Mouse (Mus musculus) MEL (cell line): ENCODE data around the gene Top1. TPM values are rescaled to one million over a fixed set of nuclear protein-coding genes. Genes with fewer than 3 reads are reported as not detected.

Source experiments
- DNase-seq: peaks from one replicate; pipeline ENCODE4 v3.0.0; 2011; ENCODE audit warnings: low read depth, low spot score
- H3K27ac ChIP-seq: 2 replicates; pipeline ENCODE4 v1.5.1; 2012; ENCODE audit warnings: low read depth, mild to moderate bottlenecking, control low read depth, low read length, moderate library complexity; ENCODE audit not compliant: control insufficient read depth
- H3K27me3 ChIP-seq, 2 experiments: fragments of 150-350 bp in 1 of 2; sonication (generic) in 1 of 2; 2 replicates each; pipeline ENCODE4 v1.6.1; 2012; ENCODE audit warnings: low read length in 2 of 2, mild to moderate bottlenecking in 2 of 2, improper control_type of control experiment in 1 of 2, moderate library complexity in 1 of 2; ENCODE audit not compliant: insufficient read depth in 2 of 2, control insufficient read depth in 1 of 2
- H3K36me3 ChIP-seq, 2 experiments: 2 replicates each; pipeline ENCODE4 v1.6.1; 2012 to 2014; ENCODE audit warnings: low read length in 2 of 2, improper control_type of control experiment in 1 of 2, inconsistent platforms in 1 of 2, mild to moderate bottlenecking in 1 of 2; ENCODE audit not compliant: insufficient read depth in 2 of 2, control insufficient read depth in 1 of 2
- H3K4me1 ChIP-seq, 2 experiments: fragments of 150-350 bp in 1 of 2; sonication (generic) in 1 of 2; 2 replicates each; pipeline ENCODE4 v1.6.1; 2012; ENCODE audit warnings: low read length in 2 of 2, improper control_type of control experiment in 1 of 2, mild to moderate bottlenecking in 1 of 2; ENCODE audit not compliant: insufficient read depth in 2 of 2, control insufficient read depth in 1 of 2
- H3K4me3 ChIP-seq, 2 experiments: fragments of 150-350 bp in 1 of 2; sonication (generic) in 1 of 2; 2 replicates each; pipeline ENCODE4 v1.5.1; 2012; ENCODE audit warnings: low read depth in 2 of 2, low read length in 2 of 2, mild to moderate bottlenecking in 2 of 2, moderate library complexity in 2 of 2, control low read depth in 1 of 2, improper control_type of control experiment in 1 of 2; ENCODE audit not compliant: control insufficient read depth in 1 of 2, insufficient read depth in 1 of 2
- H3K79me2 ChIP-seq: 2 replicates; pipeline ENCODE4 v1.6.1; 2012; ENCODE audit warnings: mild to moderate bottlenecking, low read length, moderate library complexity; ENCODE audit not compliant: control insufficient read depth, poor library complexity, insufficient read depth
- H3K9ac ChIP-seq: 2 replicates; pipeline ENCODE4 v1.6.1; 2012; ENCODE audit warnings: low read depth, mild to moderate bottlenecking, control low read depth, low read length, moderate library complexity; ENCODE audit not compliant: control insufficient read depth, poor library complexity, severe bottlenecking
- H3K9me3 ChIP-seq: fragments of 150-350 bp; sonication (generic); replicated peaks from 2 replicates; pipeline ENCODE4 v1.6.1; 2012; ENCODE audit warnings: mild to moderate bottlenecking, low read length, improper control_type of control experiment, moderate library complexity; ENCODE audit not compliant: insufficient read depth
- CTCF ChIP-seq, 3 experiments: IDR thresholded peaks in 2 of 3; conservative IDR thresholded peaks in 1 of 3; 2 replicates each; pipeline ENCODE4 v1.5.1; 2011 to 2012; ENCODE audit warnings: low read length in 3 of 3, low read depth in 2 of 3, mild to moderate bottlenecking in 2 of 3, improper control_type of control experiment in 1 of 3, inconsistent platforms in 1 of 3, mixed read lengths in 1 of 3, moderate library complexity in 1 of 3; ENCODE audit not compliant: control insufficient read depth in 1 of 3, insufficient read depth in 1 of 3, poor library complexity in 1 of 3, severe bottlenecking in 1 of 3
- GABPA ChIP-seq: IDR thresholded peaks from 2 replicates; pipeline ENCODE4 v1.6.1; 2012; ENCODE audit warnings: low read depth, mild to moderate bottlenecking, inconsistent platforms, low read length, improper control_type of control experiment, moderate library complexity
- HCFC1 ChIP-seq: IDR thresholded peaks from 2 replicates; pipeline ENCODE4 v1.6.1; 2012; ENCODE audit warnings: low read depth, mild to moderate bottlenecking, inconsistent platforms, low read length, improper control_type of control experiment, moderate library complexity
- JUND ChIP-seq: IDR thresholded peaks from 2 replicates; pipeline ENCODE4 v1.6.1; 2011; ENCODE audit warnings: low read depth, mild to moderate bottlenecking, improper control_type of control experiment, low read length
- MAFK ChIP-seq: IDR thresholded peaks from 2 replicates; pipeline ENCODE4 v1.6.1; 2011; ENCODE audit warnings: low read depth, mild to moderate bottlenecking, low read length, improper control_type of control experiment, borderline replicate concordance
- MEF2A ChIP-seq: IDR thresholded peaks from 2 replicates; pipeline ENCODE4 v1.6.1; 2014; ENCODE audit warnings: low read depth, mild to moderate bottlenecking, inconsistent platforms, low read length, improper control_type of control experiment; ENCODE audit not compliant: poor library complexity, insufficient replicate concordance, severe bottlenecking; ENCODE audit errors: extremely low read depth
- MYB ChIP-seq: IDR thresholded peaks from 2 replicates; pipeline ENCODE4 v1.6.1; 2011; ENCODE audit warnings: mild to moderate bottlenecking, low read depth, low read length, improper control_type of control experiment
- MYC ChIP-seq: IDR thresholded peaks from 2 replicates; pipeline ENCODE4 v1.6.1; 2011; ENCODE audit warnings: low read depth, mild to moderate bottlenecking, low read length, improper control_type of control experiment, moderate library complexity
- NRF1 ChIP-seq: IDR thresholded peaks from 2 replicates; pipeline ENCODE4 v1.6.1; 2014; ENCODE audit warnings: low read depth, mild to moderate bottlenecking, inconsistent platforms, low read length, improper control_type of control experiment, moderate library complexity; ENCODE audit not compliant: poor library complexity, insufficient read depth, severe bottlenecking
- POLR2A ChIP-seq, 2 experiments: IDR thresholded peaks; 2 replicates each; pipeline ENCODE4 v1.6.1; 2011 to 2012; ENCODE audit warnings: low read length in 2 of 2, mild to moderate bottlenecking in 2 of 2, control low read depth in 1 of 2, improper control_type of control experiment in 1 of 2, low read depth in 1 of 2, moderate library complexity in 1 of 2; ENCODE audit not compliant: control insufficient read depth in 1 of 2, insufficient read depth in 1 of 2, poor library complexity in 1 of 2
- POLR2AphosphoS2 ChIP-seq: IDR thresholded peaks from 2 replicates; pipeline ENCODE4 v1.6.1; 2011; ENCODE audit warnings: low read length, improper control_type of control experiment
- RCOR1 ChIP-seq: IDR thresholded peaks from 2 replicates; pipeline ENCODE4 v1.6.1; 2012; ENCODE audit warnings: low read depth, mild to moderate bottlenecking, inconsistent platforms, low read length, improper control_type of control experiment
- SIN3A ChIP-seq: IDR thresholded peaks from 2 replicates; pipeline ENCODE4 v1.6.1; 2012; ENCODE audit warnings: low read length, improper control_type of control experiment, inconsistent platforms
- TAL1 ChIP-seq: IDR thresholded peaks from 2 replicates; pipeline ENCODE4 v1.6.1; 2012; ENCODE audit warnings: mild to moderate bottlenecking, inconsistent platforms, low read length, moderate library complexity, mixed read lengths
- TBP ChIP-seq: IDR thresholded peaks from 2 replicates; pipeline ENCODE4 v1.8.0; 2011; ENCODE audit warnings: low read depth, low read length, improper control_type of control experiment
- ZC3H11A ChIP-seq: IDR thresholded peaks from 2 replicates; pipeline ENCODE4 v1.6.1; 2012; ENCODE audit warnings: low read depth, mild to moderate bottlenecking, inconsistent platforms, low read length, improper control_type of control experiment
- ZKSCAN1 ChIP-seq: IDR thresholded peaks from 2 replicates; pipeline ENCODE4 v1.6.1; 2012; ENCODE audit warnings: low read depth, mild to moderate bottlenecking, inconsistent platforms, low read length, improper control_type of control experiment, moderate library complexity
- ZNF384 ChIP-seq: IDR thresholded peaks from 2 replicates; pipeline ENCODE4 v1.6.1; 2012; ENCODE audit warnings: low read depth, mild to moderate bottlenecking, inconsistent platforms, low read length, improper control_type of control experiment
- polyA plus RNA-seq, 2 experiments: library from polyadenylated mRNA; stranded (reverse) in 1 of 2; unstranded in 1 of 2; fragments of >175 nt in 1 of 2; fragments of >200 nt in 1 of 2; gene quantifications; 2 replicates each; pipeline versions ENCODE4 v1.2.1 to v1.2.4; 2012; ENCODE audit warnings: low replicate concordance in 2 of 2, low read depth in 1 of 2; ENCODE audit not compliant: insufficient read length in 2 of 2, insufficient read depth in 1 of 2, missing spikeins in 1 of 2
- total RNA-seq: library from RNA; depleted of rRNA; stranded (reverse); fragments of 300-350 nt; gene quantifications from 2 replicates; pipeline ENCODE4 v1.2.3, GENCODE M21; 2012

Gene Top1
- total and polyA plus RNA-seq, 3 experiments: 33.5 to 123 (median 73.3) TPM

DNA sequence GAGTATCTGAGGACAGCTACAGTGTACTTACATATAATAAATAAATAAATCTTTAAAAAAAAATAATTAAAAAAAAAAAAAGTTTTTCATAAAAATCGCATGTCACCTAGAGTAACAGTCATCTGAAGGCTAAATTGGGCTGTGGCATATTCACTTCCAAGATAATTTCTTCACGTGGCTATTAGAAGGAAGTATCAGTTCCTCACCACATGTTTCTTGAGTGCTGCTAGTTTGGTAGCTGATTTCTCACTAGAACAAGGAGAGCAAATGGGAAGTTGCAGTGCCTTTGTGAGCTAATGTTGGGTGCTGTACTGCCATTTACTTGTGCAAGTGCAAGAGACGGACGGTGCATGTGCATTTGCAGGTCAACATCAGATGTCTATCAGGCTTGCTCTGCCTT, 21.6 kb downstream of the Top1 start (continued):
- 0 out of 2 replicates have a peak, but pooled peaks have one; percentile 41 for TF ChIP-seq RCOR1
- TF ChIP-seq TBP: 0 out of 2 replicates have a peak, but pooled peaks have one; percentile 37
- peak; percentile 33; the same call in 1 of the 2 replicates for TF ChIP-seq MEF2A

DNA sequence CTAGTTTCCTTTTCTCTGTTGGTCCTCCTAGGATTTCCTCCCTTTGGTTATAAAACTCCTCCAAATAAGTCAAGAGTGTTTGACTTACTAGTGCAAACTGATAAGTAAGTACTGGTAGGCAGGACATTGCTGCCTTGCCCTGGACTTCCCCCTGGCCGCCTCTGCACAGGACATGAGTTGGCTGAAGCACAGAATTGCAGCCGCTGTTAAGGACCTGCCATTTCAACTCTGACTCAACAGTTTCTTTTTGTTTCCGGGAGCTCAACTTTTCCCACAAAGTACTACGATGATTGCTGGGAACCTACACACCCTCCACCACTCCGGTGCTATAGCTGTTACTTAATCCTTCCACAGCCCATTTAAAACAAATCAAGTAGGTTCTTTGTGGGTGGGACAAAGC, 54.6 kb downstream of the Top1 start:
- Histone ChIP-seq H3K36me3 (peaks cover 31 to 46% of the 10 kb centered on the region in 2 experiments), H3K9me3 (no peaks in the 10 kb centered on the region), H3K4me1 (peaks cover 5 to 25% of the 10 kb centered on the region in 2 experiments)
- TF ChIP-seq MEF2A: no peak
- no peak for TF ChIP-seq ZC3H11A
- TF ChIP-seq POLR2A (IDR thresholded peaks at IDR 0.05; ENCODE audit: control insufficient read depth in 1 of 2, insufficient read depth in 1 of 2, low read depth in 1 of 2, low read length in 2 of 2, poor library complexity in 1 of 2): no peak
- no peak for TF ChIP-seq HCFC1
- TF ChIP-seq ZNF384: peak; percentile 25; the same call in 1 of the 2 replicates
- TF ChIP-seq, all 39 proteins: peak for 1
- H3K79me2 ChIP-seq: no peaks in the 10 kb centered on the region
- H3K27me3 ChIP-seq: no peaks in the 10 kb centered on the region
- H3K9ac ChIP-seq: no peak overlapping the region
- no peak for DNase-seq
- H3K27ac ChIP-seq: no peak overlapping the region; the same call in 1 of the 2 replicates
- no peak overlapping the region for H3K4me3 ChIP-seq

DNA sequence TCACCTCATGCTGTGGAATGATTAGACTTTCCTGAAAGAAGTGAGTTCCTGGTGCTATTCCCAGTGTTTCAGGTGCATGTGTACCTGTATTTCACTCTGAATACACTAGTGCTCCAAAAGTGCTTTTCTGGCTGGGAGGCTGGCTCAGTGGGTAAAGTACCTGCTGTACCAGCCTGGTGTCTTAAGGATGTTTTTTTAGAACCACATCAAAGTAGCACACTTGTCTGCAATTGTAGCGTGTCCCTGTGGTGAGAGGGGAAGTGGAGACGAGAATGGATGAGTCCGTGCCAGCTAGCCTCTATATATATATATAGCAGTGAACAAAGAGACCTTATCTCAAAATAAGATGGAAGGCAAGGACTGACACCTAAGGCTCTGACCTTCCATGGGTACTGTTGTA, 55.9 kb downstream of the Top1 start:
- H3K9me3 ChIP-seq: no peaks in the 10 kb centered on the region
- H3K27ac ChIP-seq: no peak overlapping the region
- TF ChIP-seq SIN3A (no peak), MAFK (no peak), TAL1 (no peak), ZKSCAN1 (no peak), CTCF (IDR thresholded peaks at IDR 0.05 in 2 of 3, conservative IDR thresholded peaks at IDR 0.05 in 1 of 3; ENCODE audit: control insufficient read depth in 1 of 3, insufficient read depth in 1 of 3, low read depth in 2 of 3, low read length in 3 of 3, poor library complexity in 1 of 3, severe bottlenecking in 1 of 3) (no peak), HCFC1 (no peak), JUND (no peak), POLR2AphosphoS2 (no peak), RCOR1 (no peak), NRF1 (no peak), MEF2A (no peak), MYB (no peak), GABPA (no peak), MYC (no peak)
- H3K36me3 ChIP-seq: peaks cover 34 to 52% of the 10 kb centered on the region in 2 experiments
- DNase-seq: no peak
- H3K79me2 ChIP-seq: no peaks in the 10 kb centered on the region
- H3K4me3 ChIP-seq: no peak overlapping the region
- no peak overlapping the region for H3K9ac ChIP-seq
- H3K4me1 ChIP-seq: peaks cover 5 to 25% of the 10 kb centered on the region in 2 experiments
- no peaks in the 10 kb centered on the region for H3K27me3 ChIP-seq
